Comparison of ENCODE assay signal across 16 mouse cellular contexts in genomic region chr4:62459081-62459480, GRCm38 (mm10). TPM values are rescaled to one million over a fixed set of nuclear protein-coding genes. Genes with fewer than 3 reads are reported as not detected.
DNase-seq lines count a peak whose midpoint lies in the region; ATAC-seq and TF ChIP-seq lines count a peak whose summit lies in the region.
"Had no signal": no experiment of that assay in that cellular context is flagged by ENCODE, and none has a peak within 500 bp of the region (broad histone marks: within the 10 kb centered on the region; RNA-seq: fewer than 3 reads in every experiment).

No protein-coding gene starts in this region.

- 54% methylated on average over 3 of the region's 3 CpGs for WGBS in lung, postnatal 0 days

- no peak overlapping the region for H3K4me2 ChIP-seq in lung, postnatal 0 days (replicated peaks; ENCODE audit: low read depth, low read length)
- H3K4me2 ChIP-seq: limb, embryonic 15.5 days had no signal

- TF ChIP-seq EP300 in lung, postnatal 0 days (IDR thresholded peaks at IDR 0.05), result no peak

- H3K4me1 ChIP-seq in lung, postnatal 0 days (ENCODE audit: insufficient read depth, low read depth, low read length), result no peaks in the 10 kb centered on the region; the same call in none of the 2 replicates
- H3K4me1 ChIP-seq: hindbrain, embryonic 10.5 days had no signal

- H3K36me3 ChIP-seq in lung, postnatal 0 days (ENCODE audit: insufficient read depth, low read length), result no peaks in the 10 kb centered on the region

- peak; percentile 83 for ATAC-seq in lung, postnatal 0 days
- ATAC-seq: activated CD4-positive, CD25-positive, alpha-beta regulatory T cell, adult 4 months had no signal

- H3K27ac ChIP-seq in lung, postnatal 0 days (ENCODE audit: low read length), result no peak overlapping the region
- H3K27ac ChIP-seq: hindbrain, embryonic 10.5 days; limb, embryonic 15.5 days had no signal

- no peaks in the 10 kb centered on the region for H3K27me3 ChIP-seq in lung, postnatal 0 days (replicated peaks; ENCODE audit: insufficient read depth, low read length)
- H3K27me3 ChIP-seq: limb, embryonic 15.5 days had no signal

- DNase-seq in 3T3-L1 (ENCODE audit: low read depth, low spot score), result peak; percentile 18
- peak; percentile 70 for DNase-seq in brain, embryonic 14.5 days (ENCODE audit: low read depth)
- DNase-seq in layer of hippocampus, adult 8-10 months (ENCODE audit: low spot score in 2 of 2), result peak; percentile 72 to 75
- DNase-seq in lung, postnatal 0 days (ENCODE audit: low spot score), result peak; percentile 85
- no peak for DNase-seq in heart, adult 11 months
- no peak for DNase-seq in adrenal gland, postnatal 10 days
- DNase-seq in cerebellum, postnatal 36 days, result no peak
- no peak for DNase-seq in gastrocnemius, adult 18-20 months (ENCODE audit: low spot score)
- DNase-seq: cerebellum, adult 8-10 months; kidney, adult 9 months had no signal

- no peaks in the 10 kb centered on the region for H3K9me3 ChIP-seq in lung, postnatal 0 days (ENCODE audit: low read length)
- H3K9me3 ChIP-seq: hindbrain, embryonic 10.5 days; limb, embryonic 15.5 days; megakaryocyte, embryonic 14.5 days had no signal

- no peak for TF ChIP-seq POLR2A in brain, embryonic 14.5 days (IDR thresholded peaks at IDR 0.05; ENCODE audit: borderline replicate concordance, extremely low read depth, insufficient read depth, insufficient read length, poor library complexity, severe bottlenecking)

- no peak overlapping the region for H3K9ac ChIP-seq in lung, postnatal 0 days (replicated peaks; ENCODE audit: low read depth)
- H3K9ac ChIP-seq: limb, embryonic 15.5 days had no signal

- no peak for TF ChIP-seq CTCF in brain, embryonic 14.5 days (IDR thresholded peaks at IDR 0.05; ENCODE audit: borderline replicate concordance, extremely low read depth, insufficient read depth, insufficient read length)
- TF ChIP-seq CTCF in lung, postnatal 0 days (IDR thresholded peaks at IDR 0.05), result no peak

- no peak overlapping the region for H3K4me3 ChIP-seq in lung, postnatal 0 days (ENCODE audit: low read depth, low read length)
- H3K4me3 ChIP-seq: hindbrain, embryonic 10.5 days; limb, embryonic 15.5 days; megakaryocyte, embryonic 14.5 days had no signal

RNA-seq across cellular contexts. Expression of gene Wdr31, which starts 11.6 kb away (rescaled TPM):
- 6.9 and 8.0 TPM in 2 replicates for polyA plus RNA-seq in brain, embryonic 14.5 days (2012; rRNA removed)
- total RNA-seq in layer of hippocampus, adult 8-10 months (2022), result 10 to 100 TPM in 1 of 4 experiments, 1 to 10 TPM in 3; 7.7 to 10.0 (median 8.5) TPM
- polyA plus RNA-seq in lung, postnatal 0 days (2015; fragmentation: Nextera tagmentation; extraction: Ambion mirVana), result 5.2 and 6.1 TPM in 2 replicates
- 1 to 10 TPM; 2.4 to 3.7 TPM for total RNA-seq in adrenal gland, postnatal 10 days (2021)
- under 1 TPM; 0.25 to 0.64 TPM for total RNA-seq in gastrocnemius, adult 18-20 months (2021)

RNA-seq across cellular contexts. Expression of gene Bspry, which starts 20.8 kb away (rescaled TPM):
- polyA plus RNA-seq in brain, embryonic 14.5 days (2012; rRNA removed), result 0.72 TPM in 2 replicates
- total RNA-seq in layer of hippocampus, adult 8-10 months (2022), result under 1 TPM in 3 of 4 experiments, not detected in 1; 0.28 to 0.43 (median 0.30) TPM
- polyA plus RNA-seq in lung, postnatal 0 days (2015; fragmentation: Nextera tagmentation; extraction: Ambion mirVana), result 26.8 and 33.0 TPM in 2 replicates
- total RNA-seq in adrenal gland, postnatal 10 days (2021), result 1 to 10 TPM in 1 of 2 experiments, under 1 TPM in 1; 0.93 to 1.1 TPM
- not detected for total RNA-seq in gastrocnemius, adult 18-20 months (2021)

RNA-seq across cellular contexts. Expression of gene Rnf183, which starts 24.0 kb away (rescaled TPM):
- polyA plus RNA-seq in brain, embryonic 14.5 days (2012; rRNA removed), result 0.96 and 1.2 TPM in 2 replicates
- total RNA-seq in layer of hippocampus, adult 8-10 months (2022), result not detected
- 0.15 TPM in 1 of 2 replicates, not detected in the other for polyA plus RNA-seq in lung, postnatal 0 days (2015; fragmentation: Nextera tagmentation; extraction: Ambion mirVana)
- total RNA-seq in adrenal gland, postnatal 10 days (2021), result not detected
- total RNA-seq in gastrocnemius, adult 18-20 months (2021), result not detected
- total RNA-seq: heart, adult 8-10 months had no signal
- polyA plus RNA-seq: hindbrain, embryonic 10.5 days; limb, embryonic 15.5 days; neural tube, embryonic 11.5 days had no signal

RNA-seq across cellular contexts. Expression of gene Hdhd3, which starts 44.2 kb away (rescaled TPM):
- polyA plus RNA-seq in brain, embryonic 14.5 days (2012; rRNA removed), result 6.9 and 8.8 TPM in 2 replicates
- total RNA-seq in layer of hippocampus, adult 8-10 months (2022), result 10 to 100 TPM in 1 of 4 experiments, 1 to 10 TPM in 3; 8.6 to 11.5 (median 9.6) TPM
- 15.0 and 18.3 TPM in 2 replicates for polyA plus RNA-seq in lung, postnatal 0 days (2015; fragmentation: Nextera tagmentation; extraction: Ambion mirVana)
- 10 to 100 TPM; 16.7 to 19.5 TPM for total RNA-seq in adrenal gland, postnatal 10 days (2021)
- total RNA-seq in gastrocnemius, adult 18-20 months (2021), result 1 to 10 TPM; 1.1 to 1.3 TPM

RNA-seq across cellular contexts. Expression of gene Prpf4, which starts 50.5 kb away (rescaled TPM):
- polyA plus RNA-seq in brain, embryonic 14.5 days (2012; rRNA removed), result 23.4 and 26.7 TPM in 2 replicates
- 10 to 100 TPM; 12.6 to 16.1 (median 14.0) TPM for total RNA-seq in layer of hippocampus, adult 8-10 months (2022)
- 9.6 and 10.0 TPM in 2 replicates for polyA plus RNA-seq in lung, postnatal 0 days (2015; fragmentation: Nextera tagmentation; extraction: Ambion mirVana)
- 10 to 100 TPM; 19.8 to 21.3 TPM for total RNA-seq in adrenal gland, postnatal 10 days (2021)
- 10 to 100 TPM; 16.1 to 17.3 TPM for total RNA-seq in gastrocnemius, adult 18-20 months (2021)

Comparison
In these comparisons a context has a peak if more than half of its experiments do, and no peak if none do; other contexts are left out.
1. DNase-seq: peak in 3T3-L1 (single experiment), brain, embryonic 14.5 days (single experiment), layer of hippocampus, adult 8-10 months (2 of 2) and lung, postnatal 0 days (single experiment); none in heart, adult 11 months (single experiment), adrenal gland, postnatal 10 days (single experiment), cerebellum, postnatal 36 days (0 of 2) and gastrocnemius, adult 18-20 months (single experiment).